Mouse (Mus musculus) cortical plate, adult 2 months (tissue): ENCODE data around the gene Arfgef2.

Source experiments
- CTCF ChIP-seq: fragments of 200-500 bp; IDR thresholded peaks from 2 replicates; pipeline ENCODE4 v1.5.1; 2011; ENCODE audit warnings: mild to moderate bottlenecking, control low read depth, low read length; ENCODE audit not compliant: insufficient read depth; ENCODE audit errors: extremely low read depth
- POLR2A ChIP-seq: fragments of 200-500 bp; IDR thresholded peaks from 2 replicates; pipeline ENCODE4 v1.6.1; 2011; ENCODE audit warnings: mild to moderate bottlenecking, low read length, control low read depth; ENCODE audit not compliant: insufficient read depth; ENCODE audit errors: extremely low read depth

GRCm38 (mm10) chr2:166780980-166781578 is 24.3 kb upstream of the Arfgef2 start:
- TF ChIP-seq CTCF, result peak; percentile 93
- no peak for TF ChIP-seq POLR2A
